Mouse (Mus musculus) T-cell, adult 2 months (primary cell): ENCODE data around the gene Soat1.
A peak's percentile ranks its signal among the peaks of the same experiment; 100 is the strongest.

Experiments used
- DNase-seq: peaks from one replicate; pipeline ENCODE4 v3.0.0; 2022; ENCODE audit warnings: low spot score

Gene Soat1

DNA sequence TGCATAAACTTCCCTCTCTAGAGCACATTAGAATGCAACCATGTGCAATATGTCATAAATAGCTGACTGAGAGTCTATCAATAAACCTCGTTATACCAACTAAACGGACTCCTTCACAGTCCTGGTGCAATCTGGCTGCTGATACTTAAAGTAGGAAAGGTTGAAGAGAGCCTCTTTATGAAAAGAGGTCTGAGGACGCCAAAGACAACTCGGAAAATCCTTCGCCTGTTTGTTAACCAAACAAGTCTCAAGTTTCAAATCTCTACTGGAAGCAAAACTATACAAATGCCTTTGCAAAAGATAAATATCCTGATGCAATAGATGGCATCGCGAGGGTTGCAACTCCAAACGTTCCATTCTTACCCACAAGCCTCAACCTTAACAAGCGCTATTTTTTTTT lies 9.2 kb downstream of the Soat1 start:
- DNase-seq: no peak

DNA sequence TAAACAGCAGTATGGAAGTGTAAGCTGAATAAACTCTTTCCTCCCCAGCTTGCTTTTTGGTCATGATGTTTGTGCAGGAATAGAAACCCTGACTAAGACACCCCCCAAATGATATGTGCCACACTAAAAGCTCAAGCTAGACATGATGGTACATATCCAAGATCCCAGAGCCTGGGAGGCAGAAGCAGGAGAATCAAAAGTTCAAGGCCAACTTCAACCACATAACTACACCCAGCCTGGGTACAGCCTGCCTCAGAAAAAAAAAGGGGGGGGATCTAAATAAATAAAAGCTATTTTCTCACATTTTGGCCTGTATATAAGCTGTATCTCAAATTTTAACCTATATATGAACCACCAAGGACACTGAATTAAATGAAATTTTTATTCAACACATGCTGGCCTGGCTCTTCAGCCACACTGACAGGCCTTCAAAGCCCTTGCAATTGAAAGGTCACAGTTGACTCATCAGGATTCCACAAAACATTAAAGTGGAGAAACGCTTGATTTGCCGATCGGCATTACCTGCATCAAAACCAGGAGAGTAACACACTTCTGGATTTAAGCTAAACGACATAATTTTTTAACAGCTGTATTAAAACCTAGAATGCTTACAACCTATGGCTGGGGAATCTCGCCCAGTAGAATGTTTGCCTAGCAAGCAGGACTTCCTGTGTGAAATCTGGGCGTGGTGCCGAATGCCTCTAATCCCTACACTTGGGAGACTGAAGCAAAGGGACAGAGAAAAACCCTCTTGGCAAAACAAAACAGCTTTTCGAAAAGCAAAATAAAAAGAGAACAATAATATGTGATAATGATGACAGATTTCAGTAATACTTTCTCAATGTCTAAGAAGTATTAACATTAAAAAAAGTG lies 9.9 kb downstream of the Soat1 start:
- DNase-seq: no peak

DNA sequence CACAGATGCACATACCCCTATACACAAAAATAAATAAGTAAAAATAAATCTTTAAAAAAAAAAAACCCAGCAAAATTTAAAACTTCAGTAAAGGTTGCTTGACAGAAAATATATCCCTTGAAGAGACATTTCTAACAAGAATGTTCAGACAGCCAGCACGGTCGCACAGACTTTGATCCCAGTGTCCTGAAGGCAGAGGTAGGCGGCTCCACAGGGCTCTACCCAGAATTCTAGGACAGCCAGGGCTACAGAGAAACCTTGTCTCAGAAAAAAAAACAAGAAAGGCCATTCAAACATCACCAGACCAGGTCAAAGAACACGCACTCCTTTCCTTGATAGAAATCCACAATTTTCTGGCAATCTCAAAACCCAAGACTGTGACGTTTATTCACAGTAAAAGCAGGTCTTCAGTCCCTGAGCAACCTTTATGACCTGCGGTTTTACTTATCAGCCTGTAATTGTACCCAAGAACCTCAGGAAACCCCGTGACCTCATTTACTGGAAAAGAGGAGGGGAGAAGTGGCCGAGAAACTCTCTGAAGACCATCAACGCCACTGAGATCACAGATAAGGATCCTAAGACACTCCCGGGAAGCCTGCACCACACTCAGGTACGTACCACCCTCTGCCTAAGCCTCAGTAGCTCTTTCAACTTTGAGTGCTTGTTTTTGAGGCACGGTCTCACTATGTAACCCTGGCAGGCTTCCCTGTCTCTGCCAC lies 11.7 kb downstream of the Soat1 start:
- DNase-seq: no peak

DNA sequence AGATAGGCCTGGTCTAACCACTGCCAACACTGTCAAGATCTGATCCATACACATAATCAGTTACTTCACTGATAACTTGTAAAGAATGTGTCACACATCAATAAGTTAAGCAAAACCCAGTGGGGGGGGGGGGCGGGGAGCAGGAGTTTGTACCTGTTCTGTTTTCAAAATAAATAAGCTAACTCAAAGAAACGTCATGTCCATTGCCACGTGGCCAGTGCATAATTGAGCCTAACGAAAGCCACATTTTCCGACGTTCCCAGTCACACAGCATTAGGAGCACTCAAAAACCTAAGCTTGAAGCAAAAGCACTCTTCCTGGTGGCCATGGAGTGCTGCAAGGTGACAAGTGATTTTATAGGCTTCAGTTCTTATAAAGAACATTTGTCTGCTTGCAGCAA lies 13.1 kb downstream of the Soat1 start:
- DNase-seq: no peak

DNA sequence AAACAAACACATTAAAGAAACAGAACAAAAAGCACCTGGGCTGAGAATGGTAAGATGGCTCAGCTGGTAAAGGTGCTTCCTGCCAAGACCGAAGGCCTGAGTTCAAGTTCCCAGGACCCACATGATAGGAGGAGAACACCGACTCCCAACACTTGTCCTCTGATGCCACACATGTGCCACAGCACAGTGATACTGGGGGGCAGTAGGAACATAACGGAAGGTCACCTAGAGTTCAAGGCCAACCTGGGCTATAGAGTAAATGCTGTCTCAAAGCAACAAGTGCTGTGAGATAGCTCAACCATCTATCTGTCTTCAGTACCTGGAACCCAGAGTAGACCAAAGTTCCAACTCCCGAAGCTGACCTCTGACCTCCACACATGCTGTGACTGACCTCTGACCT lies 13.9 kb downstream of the Soat1 start:
- no peak for DNase-seq

DNA sequence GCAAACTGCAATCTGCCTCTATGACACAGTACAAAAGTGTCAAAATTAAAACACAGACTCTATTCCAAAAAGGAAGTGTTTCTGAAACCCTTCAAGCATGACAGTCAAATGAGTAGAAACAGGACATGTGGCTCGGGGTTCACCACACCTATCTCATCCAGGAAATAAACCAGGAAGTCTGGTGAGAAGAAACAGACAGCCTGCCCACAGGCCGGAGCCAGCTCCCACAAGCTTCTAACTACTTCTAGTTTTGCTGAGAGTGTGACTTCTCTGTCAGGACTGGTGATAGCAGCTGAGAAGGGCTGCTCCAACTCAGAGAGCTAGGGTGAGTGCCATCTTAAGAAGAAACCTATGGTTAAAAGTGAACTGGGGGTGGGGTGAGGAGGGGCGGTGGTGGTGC lies 14.4 kb downstream of the Soat1 start:
- peak; percentile 38 for DNase-seq

DNA sequence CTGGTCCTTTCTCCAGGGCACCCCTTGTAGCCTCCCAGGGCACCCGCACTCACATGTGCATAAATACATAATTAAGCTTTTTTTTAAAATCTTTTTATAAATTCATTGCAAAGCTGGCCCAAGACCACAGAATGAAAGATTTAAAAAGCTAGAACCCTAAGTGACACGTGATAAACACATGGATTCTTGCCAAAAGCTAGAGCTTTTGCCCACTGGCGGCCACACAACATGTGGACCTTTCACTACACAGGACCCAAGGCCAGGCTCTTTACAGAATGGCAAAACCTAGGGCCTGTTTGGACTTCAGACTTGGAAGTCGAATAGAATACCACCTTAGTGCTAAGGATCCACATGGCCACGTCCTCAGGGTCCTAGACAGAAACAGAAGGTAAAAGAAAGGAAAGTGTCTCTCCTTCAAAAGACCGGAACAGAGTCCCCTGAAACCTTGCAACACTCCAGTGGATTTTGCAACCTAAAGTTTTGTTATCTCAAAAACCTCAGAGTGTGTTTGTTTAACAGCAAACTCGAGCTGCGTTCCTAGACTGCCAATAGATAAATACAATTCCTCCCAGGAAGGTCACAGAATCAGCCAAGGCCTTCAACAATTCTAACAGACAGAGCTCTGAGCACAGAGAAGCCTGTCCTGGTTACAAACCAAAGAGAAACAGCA lies 15.6 kb downstream of the Soat1 start:
- no peak for DNase-seq

DNA sequence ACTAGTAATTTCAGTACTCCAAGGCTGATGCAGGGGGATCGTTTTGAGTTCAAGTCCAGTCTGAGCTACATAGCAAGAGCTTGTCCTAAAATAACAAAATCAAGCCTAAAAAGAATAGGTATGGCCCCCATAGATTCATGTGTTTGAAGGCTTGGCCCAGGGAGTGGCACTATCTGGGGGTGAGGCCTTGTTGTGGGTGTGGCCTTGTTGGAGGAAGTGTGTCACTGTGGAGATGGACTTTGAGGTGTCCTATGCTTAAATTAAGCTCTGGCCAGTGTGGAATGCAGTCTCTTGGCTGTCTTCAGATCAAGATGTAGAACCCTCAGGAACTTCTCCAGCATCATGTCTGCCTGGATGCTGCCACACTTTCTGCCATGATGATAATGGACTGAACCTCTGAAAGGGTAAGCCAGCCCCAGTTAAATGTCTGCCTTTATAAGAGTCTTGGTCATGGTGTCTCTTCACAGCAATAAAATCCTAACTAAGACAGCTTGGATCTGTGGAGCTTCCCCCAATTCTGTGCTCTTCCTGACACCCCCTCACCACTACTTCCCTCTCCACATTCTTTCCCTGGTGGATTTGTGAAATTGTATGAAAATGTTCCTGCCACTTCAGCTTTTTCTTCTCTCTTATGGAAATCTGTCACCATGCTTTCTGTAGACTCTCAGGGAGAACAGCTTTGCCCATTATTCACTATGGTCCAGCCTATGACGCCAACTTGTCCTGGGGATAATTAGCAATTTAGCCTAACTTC lies 18.9 kb downstream of the Soat1 start:
- DNase-seq: no peak

DNA sequence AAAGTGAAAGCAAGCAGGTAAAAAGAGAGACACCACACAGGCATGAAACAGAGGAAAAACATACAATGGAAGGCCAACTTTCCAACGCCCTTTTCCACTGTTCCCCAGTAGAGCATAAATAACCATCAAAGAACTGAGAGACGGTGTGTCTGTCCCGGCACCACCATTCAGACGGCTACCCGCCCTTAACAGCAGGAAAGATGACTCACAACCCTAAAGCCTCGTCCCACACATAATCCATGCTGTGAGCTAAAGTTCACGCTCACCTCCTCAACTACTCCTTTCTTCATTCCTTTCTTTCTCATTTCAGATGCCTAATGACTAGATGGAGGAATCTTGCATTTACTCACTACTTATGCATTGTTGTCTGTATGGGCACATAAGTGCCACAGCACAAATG lies 19.7 kb downstream of the Soat1 start:
- no peak for DNase-seq

DNA sequence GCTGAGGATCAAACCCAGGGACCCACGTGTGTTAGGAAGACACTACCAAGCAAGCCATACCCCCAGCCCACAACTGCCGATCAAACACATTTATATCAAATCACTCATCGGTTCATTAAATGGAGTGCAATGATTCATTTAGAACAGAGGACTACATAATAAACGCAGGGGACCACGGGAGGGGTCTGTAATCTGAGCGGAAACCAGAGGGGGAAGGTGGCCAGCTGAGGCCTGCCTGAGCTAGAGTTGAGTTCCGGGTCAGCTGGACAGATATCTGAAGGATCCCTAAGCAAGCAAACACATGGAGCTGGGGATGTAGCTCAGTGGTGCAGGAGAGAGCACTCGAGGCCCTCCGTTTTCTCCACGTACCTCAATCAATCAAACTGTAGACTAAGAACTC lies 20.3 kb downstream of the Soat1 start:
- DNase-seq: no peak

DNA sequence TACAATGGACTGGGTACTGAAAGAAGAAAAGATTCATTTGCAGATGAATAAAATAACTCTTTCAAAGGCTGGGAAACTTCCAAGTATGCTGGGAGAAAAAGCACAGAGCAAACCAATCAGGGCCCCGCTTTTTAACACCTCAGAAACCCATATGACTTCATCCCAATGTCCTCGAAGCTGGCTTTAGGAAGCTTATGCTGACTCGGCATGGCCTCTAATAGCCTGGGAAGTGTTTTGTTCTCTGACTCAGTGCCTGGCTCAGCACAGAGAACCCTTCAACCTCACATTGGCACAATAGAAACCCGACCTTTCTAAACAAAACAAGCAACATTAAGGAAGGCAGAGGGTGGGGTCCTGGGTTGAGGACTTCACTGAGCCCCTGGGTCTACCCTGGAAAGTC lies 23.7 kb downstream of the Soat1 start:
- no peak for DNase-seq

DNA sequence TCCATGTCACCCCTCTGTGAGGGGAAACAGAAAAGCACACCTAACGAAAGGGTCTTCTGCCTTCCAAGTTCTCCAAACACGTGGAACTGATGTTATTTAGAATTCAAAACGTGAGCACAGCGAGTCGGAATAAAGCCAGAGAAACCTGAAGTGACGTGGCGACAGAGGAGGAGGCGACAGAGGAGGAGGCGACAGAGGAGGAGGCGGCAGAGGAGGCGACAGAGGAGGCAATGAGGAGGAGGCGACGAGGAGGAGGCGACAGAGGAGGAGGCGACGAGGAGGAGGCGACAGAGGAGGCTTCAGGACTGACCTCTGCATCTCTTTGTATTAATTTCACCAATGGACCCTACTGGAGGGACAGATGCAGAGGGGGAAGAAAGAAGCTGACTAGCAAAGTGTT lies 24.4 kb downstream of the Soat1 start:
- no peak for DNase-seq

DNA sequence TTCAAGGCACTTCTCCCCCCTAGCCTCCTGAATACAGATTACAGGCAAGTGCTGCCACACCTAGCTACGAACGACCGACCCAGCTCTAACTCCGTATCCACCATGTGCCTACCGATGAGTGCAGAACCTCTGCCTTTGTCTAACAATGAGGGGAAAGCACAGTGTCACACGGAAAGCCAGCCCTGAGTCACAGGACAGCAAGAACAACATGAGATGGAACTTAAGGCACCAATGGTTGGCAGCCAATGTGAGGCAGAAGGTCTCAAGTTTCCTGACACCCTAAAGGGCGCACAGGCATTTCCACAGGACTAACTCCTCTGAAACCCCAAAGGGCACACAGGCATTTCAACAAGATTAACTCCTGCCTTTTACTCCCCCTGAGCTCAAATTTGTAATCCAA lies 25.0 kb downstream of the Soat1 start:
- DNase-seq: no peak

DNA sequence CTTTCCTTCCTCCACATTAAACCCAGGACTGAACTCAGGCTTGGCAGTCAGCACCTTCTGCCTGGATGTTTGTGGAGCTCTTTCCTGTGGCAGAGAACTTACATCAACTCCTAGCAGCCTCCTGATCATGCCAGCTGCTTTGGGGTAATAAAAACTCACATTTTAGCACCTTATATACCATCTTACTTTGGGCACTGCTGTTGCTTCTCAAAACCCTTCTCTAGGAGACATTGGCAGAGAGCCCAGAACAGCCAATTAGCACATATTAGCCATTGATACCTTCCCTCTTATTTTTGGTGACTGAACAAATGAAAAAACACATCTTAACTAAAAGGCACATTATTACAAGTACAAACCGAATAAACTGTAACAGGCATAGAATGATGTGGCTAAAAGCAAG lies 29.1 kb downstream of the Soat1 start:
- DNase-seq: no peak

DNA sequence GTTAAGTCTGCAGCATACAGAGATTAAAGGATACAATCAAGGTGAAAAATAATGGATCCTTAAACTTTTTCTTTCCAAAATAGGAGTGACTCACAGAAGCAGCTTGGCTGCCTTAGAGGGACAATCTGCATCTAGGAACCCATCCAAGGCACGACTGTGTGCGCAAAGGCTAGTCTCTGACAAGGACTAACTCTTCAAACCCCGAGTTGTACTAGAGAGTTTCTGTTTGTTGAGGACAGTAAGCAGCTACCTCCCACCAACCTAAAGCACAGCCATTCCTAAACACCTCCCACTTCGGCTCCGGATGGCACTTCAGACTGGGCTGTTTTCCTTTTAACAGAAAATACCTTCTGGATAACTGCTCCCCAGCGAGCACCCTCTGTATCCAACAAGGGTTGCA lies 31.4 kb downstream of the Soat1 start:
- no peak for DNase-seq

DNA sequence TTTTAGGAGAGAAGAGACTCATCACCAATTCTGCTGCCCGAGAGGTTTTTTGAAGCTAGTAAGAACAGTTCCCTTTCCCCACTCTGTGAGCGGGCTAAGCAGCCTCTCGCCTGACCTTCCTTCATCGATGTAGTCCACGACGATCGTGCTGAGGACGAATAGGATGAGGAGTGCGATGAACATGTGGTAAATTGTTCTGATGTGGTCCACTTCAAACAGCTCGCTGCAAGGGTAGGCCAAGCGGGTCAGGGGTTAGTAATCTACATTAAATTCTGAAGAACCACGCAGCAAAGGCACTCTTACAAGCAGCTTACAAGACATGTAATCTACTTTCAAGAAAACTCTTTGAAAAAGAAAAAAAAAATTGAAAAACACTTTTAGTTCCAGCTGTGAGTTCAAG lies 31.9 kb downstream of the Soat1 start:
- no peak for DNase-seq

DNA sequence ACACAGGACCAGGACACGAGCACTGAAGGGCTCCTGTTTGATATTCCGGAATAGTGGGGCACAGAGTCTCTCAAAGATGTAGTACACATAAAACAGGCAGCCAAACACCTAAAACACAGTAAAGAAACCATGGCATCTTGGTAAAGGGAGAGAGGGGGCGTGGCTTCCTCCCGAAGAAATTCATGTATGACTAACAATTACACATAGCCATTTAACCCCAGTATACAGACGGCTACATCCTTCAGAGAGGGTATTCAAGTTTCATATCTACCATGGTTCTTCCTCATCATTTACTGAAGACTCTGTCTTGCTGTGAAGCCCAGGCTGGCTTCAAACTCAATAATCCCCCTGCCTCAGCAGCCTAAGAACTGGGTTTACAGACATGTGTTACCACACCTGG lies 36.4 kb downstream of the Soat1 start:
- no peak for DNase-seq

DNA sequence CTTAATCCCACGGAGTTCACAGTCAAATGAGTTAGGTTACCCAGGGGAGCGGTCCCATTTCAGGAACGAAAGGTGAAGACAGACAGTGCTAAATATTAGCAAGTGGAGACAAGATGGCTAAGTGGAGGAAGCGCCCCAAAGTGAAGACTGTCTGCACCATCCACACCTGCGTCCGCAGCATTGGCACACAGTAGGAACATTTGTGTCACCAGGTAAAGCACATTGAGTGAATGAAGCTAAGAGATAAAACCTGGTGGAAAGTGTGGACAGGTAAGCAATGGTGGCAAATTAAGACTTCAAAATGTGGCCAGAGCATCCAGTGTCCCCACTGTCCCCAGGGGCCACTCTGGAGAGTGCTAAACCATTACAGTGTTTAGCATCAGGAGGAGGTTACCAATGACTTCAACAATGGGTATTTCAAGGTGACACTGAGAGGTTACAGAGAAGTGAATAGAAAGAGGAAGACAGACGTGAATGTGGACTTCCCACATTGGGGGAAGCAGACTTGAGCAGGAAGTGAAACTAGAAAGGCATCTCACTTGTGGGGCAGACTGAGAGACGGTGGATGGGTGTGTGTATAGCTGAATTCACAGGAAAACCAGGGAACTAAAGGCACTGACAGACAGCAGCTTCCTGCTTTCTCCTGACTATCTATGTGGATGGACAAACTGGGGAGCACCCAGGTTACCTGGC lies 37.0 kb downstream of the Soat1 start:
- peak; percentile 19 for DNase-seq

DNA sequence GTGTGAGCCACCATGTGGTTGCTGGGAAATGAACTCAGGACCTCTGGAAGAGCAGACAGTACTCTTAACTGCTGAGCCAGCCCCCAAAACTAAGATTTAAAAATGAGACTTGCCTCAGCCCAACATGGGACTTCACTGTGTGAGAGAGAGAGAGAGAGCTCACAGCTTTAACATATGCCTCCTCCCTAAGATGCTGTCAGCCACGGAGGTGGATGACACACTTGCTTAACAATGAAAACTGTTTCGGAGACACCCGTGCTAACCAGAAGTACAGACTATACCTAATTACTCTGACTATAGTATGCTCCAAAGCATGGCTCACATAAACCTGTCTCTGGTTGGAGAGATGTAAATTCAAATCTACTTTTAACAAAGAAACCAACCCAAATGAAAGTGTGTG lies 40.6 kb downstream of the Soat1 start:
- DNase-seq: no peak

DNA sequence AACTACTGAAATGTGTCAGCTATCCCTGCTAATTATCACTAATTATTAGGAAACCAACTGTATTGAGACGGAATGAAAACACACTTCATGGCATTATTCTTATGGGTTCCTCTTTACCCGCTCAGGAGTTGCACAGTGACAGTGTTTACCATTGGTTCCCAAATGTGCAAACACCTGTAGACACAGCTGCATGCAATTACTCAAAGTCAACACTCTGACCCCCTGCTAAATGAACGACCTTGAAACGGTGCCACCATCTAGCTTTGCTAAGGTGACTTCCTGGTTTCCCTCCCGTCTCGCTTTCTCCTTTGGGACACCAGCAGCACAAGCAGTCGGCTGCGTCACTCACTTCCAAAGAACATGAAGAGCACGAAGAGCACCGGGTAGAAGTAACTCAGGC lies 41.6 kb downstream of the Soat1 start:
- DNase-seq: no peak

DNA sequence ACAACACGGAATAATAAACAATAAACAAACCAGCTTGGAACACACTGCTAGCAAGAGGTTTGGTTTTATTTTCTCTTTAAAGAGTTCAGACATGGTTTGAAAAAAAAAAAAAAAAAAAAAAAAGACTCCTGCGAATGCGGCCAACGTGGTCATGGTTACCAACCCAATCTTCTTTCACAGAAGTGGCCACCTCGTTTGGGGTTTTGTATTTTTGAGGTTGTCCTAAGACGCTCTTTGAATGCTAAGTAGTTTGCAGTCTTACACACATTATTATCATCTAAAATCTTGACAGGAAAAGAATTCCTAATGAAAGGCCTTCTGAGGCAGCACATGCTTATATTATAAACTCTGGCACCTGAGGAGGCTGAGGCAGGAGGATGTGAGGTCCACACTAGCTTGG lies 45.7 kb downstream of the Soat1 start:
- no peak for DNase-seq

DNA sequence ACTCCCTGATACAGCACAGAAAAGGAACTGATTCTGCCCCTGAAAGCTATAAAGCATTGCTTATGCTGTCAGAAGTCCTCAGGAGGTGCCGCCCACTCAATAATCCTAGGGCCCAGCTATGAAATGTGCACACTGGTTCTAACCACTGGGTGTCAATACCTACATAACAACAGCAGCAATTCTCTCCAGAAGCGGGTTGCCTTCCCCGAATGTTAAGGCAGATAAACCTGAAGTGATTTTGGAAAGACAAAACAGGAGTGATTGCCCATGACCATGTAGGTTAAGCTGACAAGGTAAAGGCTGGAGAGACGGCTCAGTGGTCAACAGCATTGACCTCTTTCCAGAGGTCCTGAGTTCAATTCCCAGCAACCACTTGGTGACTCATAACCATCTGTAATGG lies 48.4 kb downstream of the Soat1 start:
- DNase-seq: no peak
